Mouse (Mus musculus) gastrocnemius, adult 18-20 months (tissue): ENCODE results near the gene Ulk4. TPM values are rescaled to one million over a fixed set of nuclear protein-coding genes. Genes with fewer than 3 reads are reported as not detected.

Source experiments
- DNase-seq: peaks from one replicate; pipeline ENCODE4 v3.0.0; 2021; ENCODE audit warnings: low spot score
- total RNA-seq, 2 experiments: library from RNA; stranded (reverse); gene quantifications; 2 replicates each; pipeline ENCODE4 v1.2.3; 2021

The Ulk4 gene
- total RNA-seq, 2 experiments from 2014 or later = 0.07 TPM

DNA sequence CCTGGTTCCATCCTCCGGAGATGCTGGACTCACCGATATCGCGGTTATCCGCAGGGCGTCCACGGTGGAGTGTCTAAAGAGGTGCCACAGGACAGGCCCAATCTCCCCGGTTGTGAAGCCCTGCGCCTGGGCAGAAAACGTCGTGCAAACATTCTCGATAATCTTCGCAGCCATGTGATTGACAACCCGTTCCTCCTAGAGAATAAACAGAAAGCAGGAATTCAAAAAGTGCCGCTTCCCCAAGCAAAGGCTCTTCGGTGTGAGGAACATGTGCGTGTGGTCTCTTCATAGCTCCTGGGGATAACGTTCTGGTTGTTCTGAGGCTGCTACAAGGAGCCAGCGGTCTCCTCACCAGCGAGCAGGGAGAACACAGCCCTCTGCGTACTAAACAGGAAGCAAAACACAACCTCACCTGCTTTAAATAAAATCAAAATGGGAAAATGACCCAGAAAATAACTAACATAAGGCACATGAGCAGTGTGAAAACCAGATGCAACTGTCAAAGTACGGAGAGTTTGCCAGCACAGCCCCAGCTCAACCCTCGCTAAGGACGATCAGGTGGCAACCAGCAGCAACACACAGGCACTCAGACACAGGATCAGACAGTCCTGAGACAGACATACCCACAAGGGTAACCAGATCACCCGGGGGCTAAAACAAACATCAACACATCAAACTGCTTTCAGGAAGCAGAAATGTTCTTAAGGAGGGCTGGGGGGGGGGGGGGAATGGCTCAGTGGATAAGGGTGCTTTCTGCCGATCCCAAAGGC lies 84.2 kb downstream of the Ulk4 start:
- DNase-seq = no peak

DNA sequence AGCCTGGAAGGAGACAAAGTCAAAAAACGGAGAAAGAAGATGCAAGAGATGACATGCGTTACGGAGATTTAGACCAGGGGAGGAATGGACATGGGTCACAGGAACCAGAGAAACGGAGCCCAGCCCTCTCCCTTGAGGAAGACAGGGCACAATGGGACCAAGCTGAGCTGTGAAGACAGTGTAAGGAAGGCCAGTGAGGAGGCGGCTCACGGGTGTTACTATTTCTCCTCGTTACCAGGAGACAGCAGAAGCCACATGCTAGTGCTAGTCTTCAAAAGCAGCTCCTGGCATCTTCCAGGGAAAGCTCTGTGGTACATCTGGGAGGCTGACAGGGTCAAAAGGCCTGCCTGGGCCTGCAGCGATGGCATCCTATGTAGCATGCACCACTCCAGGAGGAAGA lies 89.2 kb downstream of the Ulk4 start:
- no peak for DNase-seq

DNA sequence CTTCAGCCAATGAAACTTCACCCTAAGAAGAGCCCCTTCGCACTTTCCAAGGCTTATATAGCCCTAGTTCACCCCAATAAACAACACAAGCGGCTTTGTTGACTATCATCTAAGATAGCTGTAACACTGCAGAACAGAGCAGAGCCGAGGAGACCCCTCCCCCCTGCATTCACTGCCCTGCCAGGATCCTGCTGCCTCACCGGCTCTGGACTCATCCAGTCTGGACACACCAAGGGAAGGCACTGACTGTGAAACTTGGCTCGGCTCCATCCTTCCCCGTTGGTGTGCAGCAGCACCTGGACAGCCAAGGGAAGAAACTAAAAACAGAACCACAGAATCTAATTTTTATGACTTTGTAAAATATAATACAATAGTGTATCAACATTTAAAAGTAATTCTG lies 91.2 kb downstream of the Ulk4 start:
- DNase-seq = no peak

DNA sequence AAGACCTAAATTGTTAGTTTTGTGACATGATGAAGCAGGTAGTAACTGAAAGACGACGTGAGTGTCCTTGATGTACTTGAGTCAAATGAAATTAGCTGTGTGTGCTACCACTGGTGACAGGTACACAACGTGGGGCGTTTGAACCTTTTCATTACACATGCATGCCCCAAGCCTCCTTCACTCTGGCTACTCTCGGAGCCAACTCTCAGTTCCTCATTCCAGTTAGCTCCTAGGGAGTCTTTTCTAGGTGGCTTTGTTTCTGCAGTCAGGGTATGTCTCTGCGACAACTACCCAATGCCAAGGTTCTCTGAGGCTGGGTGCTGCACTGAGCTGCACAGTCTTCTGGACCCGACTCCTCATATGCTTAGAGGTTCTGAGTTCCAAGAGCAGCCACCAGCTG lies 100.6 kb downstream of the Ulk4 start:
- DNase-seq = no peak

DNA sequence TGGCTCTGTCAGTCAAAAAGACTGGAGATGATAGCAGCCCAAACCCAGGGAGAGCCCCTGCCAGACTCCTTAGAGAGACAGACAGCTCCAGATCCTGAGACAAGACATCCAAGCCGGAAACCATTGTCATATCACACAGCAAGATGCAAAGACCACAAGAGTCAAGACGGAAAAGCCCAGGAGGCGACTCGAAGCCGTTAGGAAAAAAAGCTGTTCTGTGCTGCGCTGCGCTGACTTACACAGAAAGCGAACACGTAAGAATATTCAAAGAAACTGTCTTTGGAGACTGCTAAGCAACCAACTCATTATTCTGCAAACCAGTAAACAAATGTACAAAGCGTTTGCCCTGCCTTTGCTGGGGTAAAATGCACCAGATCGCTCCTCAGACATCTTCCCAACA lies 101.8 kb downstream of the Ulk4 start:
- DNase-seq = no peak

DNA sequence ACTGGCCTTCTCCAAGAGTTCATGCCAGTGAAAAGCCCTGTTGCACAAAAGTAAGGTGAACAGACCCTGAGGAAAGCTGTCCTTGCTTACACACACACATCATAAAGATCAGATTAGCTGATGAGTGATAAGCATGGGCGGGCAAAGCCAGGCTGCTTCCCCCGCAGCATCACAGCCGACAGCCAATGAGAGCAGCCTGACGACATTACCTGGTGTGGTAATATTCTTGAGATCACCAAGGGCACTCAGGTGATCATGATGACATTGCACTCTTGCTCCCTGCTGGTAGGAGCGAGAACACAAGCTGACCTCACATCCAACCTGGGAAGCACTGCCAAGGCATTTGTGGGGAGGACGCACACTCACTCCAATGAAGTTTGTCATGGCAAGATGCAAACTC lies 104.9 kb downstream of the Ulk4 start:
- DNase-seq = no peak

DNA sequence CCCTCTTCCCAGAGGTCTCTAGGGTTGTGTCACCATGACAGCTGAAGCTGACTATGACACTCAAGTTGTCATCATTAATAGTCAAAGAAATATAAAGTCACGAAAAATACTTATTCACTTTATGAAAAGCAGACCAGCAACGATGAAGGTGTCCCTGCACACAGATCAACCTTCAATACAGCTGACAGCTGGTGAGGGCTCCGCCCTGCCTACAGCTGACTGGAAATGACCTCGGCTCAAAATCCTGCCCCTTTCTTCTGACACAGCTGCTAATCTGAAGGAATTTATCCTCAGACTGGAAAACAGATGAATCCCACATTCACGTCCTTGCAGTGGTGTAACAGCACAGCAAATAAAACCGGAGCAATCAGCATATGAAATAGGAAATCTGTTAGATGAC lies 105.4 kb downstream of the Ulk4 start:
- no peak for DNase-seq

DNA sequence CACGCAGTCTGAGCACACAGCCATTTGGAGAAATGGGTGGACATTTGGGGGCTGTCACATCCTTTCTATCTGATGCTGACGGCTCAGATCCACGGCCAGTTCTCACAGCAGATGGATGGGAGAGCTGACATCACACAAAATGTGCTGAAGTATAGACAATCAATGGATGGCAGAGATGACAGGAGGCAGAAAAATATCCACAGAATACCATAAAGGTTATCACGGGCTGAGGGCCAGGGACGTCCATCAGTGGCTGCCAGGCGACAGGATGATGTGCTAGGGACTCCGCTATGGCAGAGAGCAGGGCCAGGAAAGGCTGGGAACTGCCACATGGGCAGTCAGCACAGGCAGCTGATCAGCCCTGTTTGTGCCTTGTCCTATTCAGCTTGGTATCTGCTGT lies 112.4 kb downstream of the Ulk4 start:
- no peak for DNase-seq

DNA sequence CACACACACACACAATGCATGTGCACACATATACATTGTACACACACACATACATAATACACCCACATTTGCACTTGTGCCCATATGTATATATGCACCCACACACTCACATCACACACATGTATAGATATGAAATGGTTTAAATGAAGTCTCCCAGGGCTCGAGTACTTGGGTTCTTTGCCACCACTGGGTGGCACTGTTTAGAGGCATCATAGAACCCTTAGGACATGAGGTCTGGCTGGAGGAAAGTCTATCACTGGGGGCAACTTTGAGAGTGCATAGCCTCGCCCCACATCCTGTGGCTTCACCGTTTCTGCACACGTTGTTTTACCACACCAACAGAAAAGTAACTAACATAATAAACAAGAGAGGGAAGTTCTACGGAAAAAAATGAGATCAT lies 114.2 kb downstream of the Ulk4 start:
- DNase-seq = no peak

DNA sequence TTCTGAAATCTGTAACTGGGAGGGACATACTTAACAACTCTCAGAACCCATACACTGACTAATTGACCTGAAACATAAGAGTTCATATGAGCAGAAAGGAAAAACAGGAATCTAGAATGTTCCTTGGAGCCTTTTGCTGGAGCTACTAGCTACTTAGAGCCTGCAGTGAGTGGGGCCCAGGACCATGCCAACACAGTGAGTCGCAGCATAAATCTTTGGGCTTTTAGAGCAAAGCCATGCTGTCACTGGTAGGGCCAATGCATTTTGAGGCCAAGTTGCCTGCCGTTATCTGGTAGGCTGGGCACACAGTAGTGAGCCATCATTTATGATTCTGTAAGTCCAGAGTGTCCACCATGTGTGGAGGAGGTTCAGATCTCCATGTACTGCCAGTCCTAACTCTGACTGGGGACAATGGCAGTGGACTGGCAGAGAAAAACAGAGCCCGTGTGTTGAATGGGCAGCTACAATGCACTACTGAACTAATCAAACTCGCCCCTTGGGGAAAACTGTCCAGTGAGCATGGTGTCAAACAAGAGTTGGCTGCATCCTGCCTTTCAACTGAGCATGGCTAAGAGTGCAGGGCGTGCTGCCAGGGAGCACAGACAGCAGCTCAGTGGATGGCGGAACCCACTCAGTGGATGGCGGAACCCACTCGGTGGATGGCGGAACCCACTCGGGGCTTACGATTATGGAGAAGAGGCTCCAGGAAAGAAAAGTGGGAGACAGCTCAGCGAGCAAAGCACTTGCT lies 115.0 kb downstream of the Ulk4 start:
- no peak for DNase-seq

DNA sequence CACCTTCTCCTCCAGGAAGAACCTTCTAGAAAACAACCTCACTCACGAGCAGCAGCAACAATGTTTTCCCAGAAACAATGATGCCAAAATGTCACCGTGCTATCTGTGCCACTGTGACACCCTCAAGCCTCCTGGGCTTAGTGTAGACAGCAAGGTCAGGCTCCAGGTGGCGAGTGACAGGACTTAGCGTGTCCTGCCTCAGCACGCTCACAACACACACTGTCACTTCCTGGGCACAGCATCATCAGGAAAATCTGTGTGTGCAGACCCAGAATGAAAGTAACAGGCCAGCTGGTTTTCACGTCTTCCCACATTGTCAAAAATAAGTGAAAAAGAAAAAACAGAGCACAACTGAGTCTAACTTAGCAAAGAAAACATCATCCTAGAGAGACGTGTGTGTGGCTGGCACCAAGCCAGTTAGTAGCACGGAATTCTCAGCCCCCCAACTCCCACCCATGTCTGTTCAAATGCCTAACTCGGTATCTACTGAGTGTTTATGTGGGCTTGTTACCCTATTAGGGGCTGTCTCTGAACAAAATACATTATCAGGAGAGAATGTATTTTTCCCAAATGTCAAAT lies 120.7 kb downstream of the Ulk4 start:
- DNase-seq = no peak

DNA sequence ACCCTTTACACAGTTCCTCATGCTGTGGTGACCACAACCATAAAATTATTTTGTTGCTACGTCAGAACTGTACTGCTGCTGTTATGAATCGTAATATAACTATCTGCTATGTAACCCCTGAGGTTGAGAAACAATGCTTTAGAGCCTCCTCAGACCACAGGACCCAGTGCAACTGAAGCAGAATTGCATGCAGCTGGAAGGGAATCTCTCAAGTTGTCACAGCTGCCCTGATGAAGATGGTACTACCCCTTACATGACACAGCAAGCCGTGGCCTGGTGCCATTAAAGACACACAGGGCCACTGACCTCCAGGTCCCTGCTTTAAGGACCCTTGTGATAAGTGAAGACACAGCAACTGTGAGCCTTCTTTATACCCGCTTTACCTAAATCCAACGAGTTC lies 123.7 kb downstream of the Ulk4 start:
- no peak for DNase-seq

DNA sequence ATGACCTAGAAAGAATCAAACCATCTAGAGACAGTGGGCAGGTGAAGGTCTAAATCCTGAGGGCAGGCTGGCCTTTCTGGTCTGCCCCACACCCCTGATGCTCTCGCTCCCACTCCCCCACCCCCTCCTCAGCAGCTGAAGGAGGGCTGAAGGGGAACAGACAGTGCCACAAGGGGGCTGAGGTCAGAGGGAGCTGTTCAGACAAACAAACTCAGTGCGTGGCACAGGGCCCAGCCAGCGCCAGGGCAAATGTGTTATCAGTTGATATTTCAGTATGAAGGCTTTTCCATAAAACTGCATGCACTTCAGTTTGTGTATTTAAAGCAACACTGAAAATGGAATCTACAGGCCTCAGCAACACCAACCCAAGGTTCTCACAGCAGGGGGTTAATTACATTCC lies 128.4 kb downstream of the Ulk4 start:
- no peak for DNase-seq

DNA sequence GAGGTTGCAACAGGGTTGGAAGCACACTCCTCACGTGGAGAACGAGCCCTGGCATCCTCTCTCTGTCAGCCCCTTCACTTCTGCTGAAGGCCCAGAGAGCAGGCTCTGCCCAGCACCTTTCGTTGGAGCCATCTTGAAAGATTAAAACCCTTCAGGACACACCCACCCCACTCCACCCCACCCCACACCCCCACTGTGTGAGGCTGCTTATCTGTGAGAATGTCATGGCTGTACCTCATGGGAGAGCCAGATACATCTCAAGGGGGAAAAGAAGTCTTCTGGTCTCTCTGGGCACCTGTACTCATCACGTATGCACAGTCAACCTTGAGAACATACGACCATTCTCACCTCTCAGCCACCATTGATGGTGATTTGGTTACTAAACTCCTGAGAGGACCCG lies 133.8 kb downstream of the Ulk4 start:
- DNase-seq = no peak

DNA sequence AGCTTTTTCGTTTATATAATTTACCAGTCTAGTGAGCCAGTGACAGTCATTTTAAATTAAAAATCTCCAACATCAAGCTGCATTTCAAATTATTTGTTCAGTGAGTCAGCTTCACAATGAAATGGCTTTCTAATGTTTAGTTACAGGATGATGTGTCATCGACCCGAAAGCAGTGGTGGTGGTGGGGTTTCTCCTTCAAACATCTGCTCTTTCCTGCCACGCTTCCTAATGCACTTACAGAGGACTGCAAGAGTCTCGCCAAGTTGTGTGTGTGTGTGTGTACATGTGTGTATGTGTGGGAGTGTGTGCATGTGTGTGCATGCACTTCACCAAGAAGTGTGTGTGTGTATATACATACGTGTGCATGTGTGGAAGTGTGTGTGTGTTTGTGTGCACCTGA lies 144.4 kb downstream of the Ulk4 start:
- DNase-seq = no peak

DNA sequence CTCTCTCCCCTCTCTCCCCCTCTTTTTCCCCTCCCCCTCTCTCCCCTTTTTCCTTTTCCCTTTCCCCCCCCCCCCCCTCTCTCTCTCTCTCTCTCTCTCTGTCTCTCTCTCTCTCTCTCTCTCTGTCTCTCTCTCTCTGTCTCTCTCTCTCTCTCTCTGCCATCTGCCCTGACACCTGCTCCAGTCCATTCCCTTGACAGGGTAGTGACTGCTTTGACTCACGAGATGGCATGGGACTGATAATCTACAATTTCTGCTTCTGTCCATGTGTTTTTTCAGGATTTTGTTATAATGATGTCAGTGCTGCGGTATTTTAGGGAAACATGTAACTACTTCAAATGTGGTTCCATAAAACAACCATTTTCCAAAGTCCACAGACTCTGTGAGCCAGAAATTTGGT lies 147.5 kb downstream of the Ulk4 start:
- DNase-seq = no peak

DNA sequence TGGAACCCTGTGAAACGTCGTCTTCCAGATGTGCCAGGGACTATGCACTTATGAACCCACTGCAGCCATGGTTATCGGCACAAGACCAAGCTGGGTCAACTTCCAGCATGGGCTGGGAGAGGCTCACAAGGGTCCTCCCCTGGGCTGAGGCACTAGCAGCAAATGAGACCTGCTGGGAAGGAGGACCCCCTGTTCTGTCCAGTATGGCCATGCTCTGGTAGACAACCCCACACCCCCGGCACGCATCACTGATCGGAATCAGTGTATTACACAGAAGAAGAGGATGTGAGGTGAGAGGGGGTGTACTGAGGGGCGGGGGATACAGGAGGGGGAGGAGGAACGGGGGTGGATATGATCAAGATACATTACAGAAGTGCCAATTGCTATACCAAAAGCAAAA lies 148.1 kb downstream of the Ulk4 start:
- no peak for DNase-seq

DNA sequence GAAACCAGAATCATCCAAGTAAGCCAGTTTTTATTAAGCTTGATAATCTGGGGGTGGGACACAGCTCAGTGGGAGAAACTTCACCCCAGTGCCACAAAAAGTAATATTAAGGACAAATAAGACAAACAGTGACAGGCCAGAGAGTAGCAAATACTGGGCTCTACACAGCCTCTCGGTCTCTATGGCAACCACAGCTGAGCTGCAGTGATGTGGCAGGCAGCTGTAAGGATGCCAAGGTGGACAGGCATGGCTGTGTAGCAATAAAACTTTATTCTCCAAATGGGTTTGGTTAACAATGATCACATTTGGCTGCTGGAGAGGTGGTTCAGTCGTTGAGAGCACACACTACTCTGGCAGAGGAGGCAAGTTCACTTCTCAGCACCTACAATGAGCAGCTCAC lies 150.0 kb downstream of the Ulk4 start:
- DNase-seq = no peak

DNA sequence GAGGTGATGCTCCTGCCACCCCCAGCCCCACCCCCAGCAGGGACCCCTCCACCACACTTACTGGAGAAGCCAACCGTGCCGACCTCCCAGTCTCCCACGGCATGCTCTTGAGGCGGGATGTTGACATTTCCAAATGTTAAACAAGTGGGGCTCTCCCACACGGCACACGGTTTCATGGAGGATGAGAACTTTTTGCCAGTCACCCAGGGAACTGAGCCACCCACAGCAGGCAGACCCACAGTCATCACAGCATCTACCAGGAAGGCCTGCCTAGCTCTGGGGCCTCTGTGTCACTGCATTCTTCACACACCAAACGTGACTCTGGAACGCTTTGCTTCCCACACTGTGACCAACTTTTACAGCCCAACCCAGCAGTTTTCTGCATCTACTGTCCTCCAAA lies 152.3 kb downstream of the Ulk4 start:
- DNase-seq = no peak

DNA sequence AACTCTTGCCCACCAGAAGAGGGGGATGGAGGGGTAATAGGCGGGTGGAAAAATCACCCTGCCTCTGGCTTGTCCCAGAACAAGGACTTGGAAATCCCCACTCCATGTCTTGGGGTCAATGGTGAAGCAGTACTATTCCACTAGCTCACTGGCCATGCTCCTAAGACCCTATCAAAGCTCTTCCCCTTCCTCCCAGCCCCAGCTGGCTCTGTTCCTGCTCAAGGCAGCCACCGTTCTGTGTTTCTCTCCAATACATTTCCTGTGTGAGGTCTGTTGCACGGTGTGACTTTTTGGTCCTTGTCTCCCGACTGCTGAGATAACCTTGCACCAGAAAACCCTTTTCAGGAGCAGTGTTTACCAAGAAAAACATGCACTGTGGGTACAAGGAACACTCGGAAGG lies 155.0 kb downstream of the Ulk4 start:
- DNase-seq = no peak

DNA sequence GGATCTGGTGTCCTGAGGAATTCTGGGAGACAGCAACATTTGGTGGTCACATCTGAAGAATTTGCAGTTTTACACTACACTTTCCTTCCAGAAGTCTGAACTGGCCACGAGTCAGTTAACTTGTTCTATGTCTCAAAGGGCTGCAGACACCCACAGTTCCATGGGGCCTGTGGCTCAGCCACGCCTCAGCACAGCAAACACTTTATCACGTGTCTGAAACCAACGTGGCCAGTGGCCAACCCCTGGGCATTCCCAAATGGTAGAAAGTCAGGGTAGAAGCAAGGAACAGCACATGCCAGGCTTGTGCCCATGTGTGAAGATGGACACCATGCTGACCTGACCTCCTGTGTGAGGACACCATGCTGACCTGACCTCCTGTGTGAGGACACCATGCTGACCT lies 159.1 kb downstream of the Ulk4 start:
- DNase-seq = no peak

DNA sequence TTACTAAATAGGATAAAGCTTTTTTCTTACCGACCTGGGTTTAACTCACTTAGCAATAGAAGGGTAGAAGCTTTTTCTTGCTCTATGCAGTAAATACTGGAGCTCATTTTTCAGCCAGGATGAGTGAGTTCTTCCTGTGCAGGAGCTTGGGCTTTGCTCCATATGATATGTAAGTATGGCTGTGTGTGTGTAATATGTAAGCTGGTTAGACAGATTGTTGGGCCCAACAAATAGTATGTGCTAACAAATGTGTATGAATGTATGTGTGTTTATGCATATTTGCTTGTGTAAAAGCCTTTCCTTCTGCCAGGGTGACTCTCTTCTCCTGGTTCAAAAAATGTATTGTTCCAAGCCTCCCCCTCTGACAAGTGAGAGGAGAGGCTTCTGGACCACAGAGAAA lies 164.9 kb downstream of the Ulk4 start:
- DNase-seq = no peak

DNA sequence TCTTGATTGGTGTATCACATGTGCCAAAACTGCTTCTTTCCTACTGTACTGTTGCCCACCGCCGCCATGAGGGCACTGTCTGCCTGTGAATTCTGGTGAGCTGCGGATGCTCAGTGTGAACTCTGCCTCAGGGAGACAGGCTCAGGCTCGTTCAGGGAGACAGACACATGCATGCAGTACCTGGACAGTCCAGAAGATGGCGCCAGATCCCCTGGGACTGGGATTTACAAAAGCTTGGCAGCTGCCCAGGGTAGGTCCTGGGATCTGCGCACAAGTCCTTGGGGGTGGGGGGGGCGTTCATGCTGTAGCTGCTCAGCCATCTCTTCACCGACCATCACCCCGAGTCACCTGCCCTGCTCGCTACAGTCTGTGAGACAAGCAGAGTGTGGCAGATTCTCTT lies 168.9 kb downstream of the Ulk4 start:
- peak; percentile 45 for DNase-seq
